Mouse (Mus musculus) heart, embryonic 10.5 days (tissue): Measurements from ENCODE around the gene Tmem132b. TPM values are rescaled to one million over a fixed set of nuclear protein-coding genes. Genes with fewer than 3 reads are reported as not detected.

Source experiments
- DNase-seq: peaks from one replicate; pipeline ENCODE4 v3.0.0-alpha.2; 2017; ENCODE audit warnings: low spot score
- H3K27ac ChIP-seq: fragments of 300-500 bp; sonication (generic); 2 replicates; pipeline ENCODE4 v1.5.1; 2016; ENCODE audit warnings: mild to moderate bottlenecking
- H3K27me3 ChIP-seq: fragments of 300-500 bp; sonication (generic); 2 replicates; pipeline ENCODE4 v1.6.1; 2016; ENCODE audit warnings: mild to moderate bottlenecking; ENCODE audit not compliant: poor library complexity, insufficient read depth, severe bottlenecking
- H3K36me3 ChIP-seq: fragments of 300-500 bp; sonication (generic); 2 replicates; pipeline ENCODE4 v1.6.1; 2016; ENCODE audit warnings: mild to moderate bottlenecking, moderate library complexity
- H3K4me1 ChIP-seq: fragments of 300-500 bp; sonication (generic); 2 replicates; pipeline ENCODE4 v1.6.1; 2016; ENCODE audit warnings: mild to moderate bottlenecking
- H3K4me3 ChIP-seq: fragments of 300-500 bp; sonication (generic); 2 replicates; pipeline ENCODE4 v1.5.1; 2016; ENCODE audit warnings: mild to moderate bottlenecking, moderate library complexity
- H3K9me3 ChIP-seq: fragments of 300-500 bp; sonication (generic); 2 replicates; pipeline ENCODE4 v1.6.1; 2016; ENCODE audit warnings: mild to moderate bottlenecking, moderate library complexity
- WGBS: fragments of 180-500 bp; shearing (Covaris S2); methylation state at CpG from one replicate; pipeline ENCODE4 v1.1.7; 2016; 5-methylcytosine and 5-hydroxymethylcytosine counted together
- polyA plus RNA-seq: library from polyadenylated mRNA; unstranded; fragments of >200 nt; fragmentation: Nextera tagmentation; extraction: Ambion mirVana; gene quantifications from 2 replicates; pipeline ENCODE4 v1.2.1, GENCODE M21; 2016

The Tmem132b gene
- polyA plus RNA-seq, 1 experiment from 2014 or later: not detected

GRCm38 (mm10) chr5:125780332-125780731 lies 248.8 kb downstream of the Tmem132b start:
- H3K9me3 ChIP-seq: peaks cover 12% of the 10 kb centered on the region; the same call in 1 of the 2 replicates
- WGBS: 77% methylated on average over 1 of the region's 1 CpGs

GRCm38 (mm10) chr5:125792643-125793042 lies 261.1 kb downstream of the Tmem132b start:
- H3K36me3 ChIP-seq: no peaks in the 10 kb centered on the region
- no peaks in the 10 kb centered on the region for H3K27me3 ChIP-seq
- no peak for DNase-seq
- H3K4me1 ChIP-seq: no peaks in the 10 kb centered on the region
- H3K9me3 ChIP-seq: 0 out of 2 replicates have a peak, but pooled peaks cover 3% of the 10 kb centered on the region
- H3K27ac ChIP-seq: no peak overlapping the region
- WGBS: 79% methylated on average over 1 of the region's 1 CpGs
- H3K4me3 ChIP-seq: no peak overlapping the region

More at GRCm38 (mm10) chr5:125780332-125780731, 248.8 kb downstream of the Tmem132b start:
- Histone ChIP-seq H3K27ac (no peak overlapping the region), H3K4me3 (no peak overlapping the region), H3K27me3 (no peaks in the 10 kb centered on the region), H3K4me1 (no peaks in the 10 kb centered on the region), H3K36me3 (no peaks in the 10 kb centered on the region)
- no peak for DNase-seq

- no peak for DNase-seq
- no peak overlapping the region for H3K4me3 ChIP-seq
- WGBS: 39% methylated on average over 1 of the region's 1 CpGs
- H3K36me3 ChIP-seq: no peaks in the 10 kb centered on the region
- no peak overlapping the region for H3K27ac ChIP-seq
- H3K27me3 ChIP-seq: no peaks in the 10 kb centered on the region
- no peaks in the 10 kb centered on the region for H3K9me3 ChIP-seq
- no peaks in the 10 kb centered on the region for H3K4me1 ChIP-seq
Measured at GRCm38 (mm10) chr5:125794318-125794717, 262.7 kb downstream of the Tmem132b start.

GRCm38 (mm10) chr5:125799622-125800021 lies 268.0 kb downstream of the Tmem132b start:
- Histone ChIP-seq H3K9me3 (no peaks in the 10 kb centered on the region), H3K36me3 (no peaks in the 10 kb centered on the region), H3K27ac (no peak overlapping the region), H3K4me3 (no peak overlapping the region), H3K4me1 (no peaks in the 10 kb centered on the region), H3K27me3 (no peaks in the 10 kb centered on the region)
- 33% methylated on average over 5 of the region's 5 CpGs for WGBS
- no peak for DNase-seq

- no peaks in the 10 kb centered on the region for H3K36me3 ChIP-seq
- H3K27me3 ChIP-seq: no peaks in the 10 kb centered on the region
- H3K4me1 ChIP-seq: no peaks in the 10 kb centered on the region
- no peak overlapping the region for H3K4me3 ChIP-seq
- H3K9me3 ChIP-seq: no peaks in the 10 kb centered on the region
- no peak for DNase-seq
- H3K27ac ChIP-seq: no peak overlapping the region
- WGBS: 13% methylated on average over 11 of the region's 11 CpGs
Measured at GRCm38 (mm10) chr5:125800025-125800424, 268.5 kb downstream of the Tmem132b start.

- Histone ChIP-seq H3K4me1 (no peaks in the 10 kb centered on the region), H3K27ac (no peak overlapping the region), H3K27me3 (no peaks in the 10 kb centered on the region), H3K4me3 (no peak overlapping the region), H3K9me3 (no peaks in the 10 kb centered on the region), H3K36me3 (no peaks in the 10 kb centered on the region)
- 85% methylated on average over 7 of the region's 7 CpGs for WGBS
- DNase-seq: no peak
Measured at GRCm38 (mm10) chr5:125802801-125803200, 271.2 kb downstream of the Tmem132b start.

- no peaks in the 10 kb centered on the region for H3K9me3 ChIP-seq
- 66% methylated on average over 5 of the region's 5 CpGs for WGBS
- no peaks in the 10 kb centered on the region for H3K27me3 ChIP-seq
- no peak overlapping the region for H3K4me3 ChIP-seq
- no peaks in the 10 kb centered on the region for H3K36me3 ChIP-seq
- H3K4me1 ChIP-seq: no peaks in the 10 kb centered on the region
- H3K27ac ChIP-seq: no peak overlapping the region
- DNase-seq: no peak
Measured at GRCm38 (mm10) chr5:125805327-125805726, 273.8 kb downstream of the Tmem132b start.

- Histone ChIP-seq H3K9me3 (no peaks in the 10 kb centered on the region), H3K36me3 (no peaks in the 10 kb centered on the region), H3K27ac (no peak overlapping the region), H3K27me3 (no peaks in the 10 kb centered on the region), H3K4me1 (no peaks in the 10 kb centered on the region), H3K4me3 (no peak overlapping the region)
- 77% methylated on average over 5 of the region's 5 CpGs for WGBS
- no peak for DNase-seq
Measured at GRCm38 (mm10) chr5:125807861-125808260, 276.3 kb downstream of the Tmem132b start.

GRCm38 (mm10) chr5:125829342-125829741 lies 297.8 kb downstream of the Tmem132b start:
- H3K27ac ChIP-seq: no peak overlapping the region
- H3K4me3 ChIP-seq: no peak overlapping the region
- no peaks in the 10 kb centered on the region for H3K36me3 ChIP-seq
- no peaks in the 10 kb centered on the region for H3K27me3 ChIP-seq
- no peaks in the 10 kb centered on the region for H3K4me1 ChIP-seq
- DNase-seq: no peak
- peaks cover 2% of the 10 kb centered on the region for H3K9me3 ChIP-seq
- 70% methylated on average over 3 of the region's 3 CpGs for WGBS

- Histone ChIP-seq H3K27ac (no peak overlapping the region), H3K4me3 (no peak overlapping the region), H3K9me3 (peaks cover 4% of the 10 kb centered on the region), H3K36me3 (no peaks in the 10 kb centered on the region), H3K4me1 (no peaks in the 10 kb centered on the region), H3K27me3 (no peaks in the 10 kb centered on the region)
- no peak for DNase-seq
- WGBS: 69% methylated on average over 1 of the region's 1 CpGs
Measured at GRCm38 (mm10) chr5:125835890-125836289, 304.3 kb downstream of the Tmem132b start.

- 78% methylated on average over 5 of the region's 5 CpGs for WGBS
- H3K27ac ChIP-seq: no peak overlapping the region
- H3K36me3 ChIP-seq: no peaks in the 10 kb centered on the region
- H3K9me3 ChIP-seq: peaks cover 4% of the 10 kb centered on the region
- DNase-seq: no peak
- no peak overlapping the region for H3K4me3 ChIP-seq
- no peaks in the 10 kb centered on the region for H3K27me3 ChIP-seq
- H3K4me1 ChIP-seq: no peaks in the 10 kb centered on the region
Measured at GRCm38 (mm10) chr5:125836761-125837160, 305.2 kb downstream of the Tmem132b start.

Other genes with a start within 250 kb of the Tmem132b start
- gene Scarb1, start 190.7 kb upstream of the Tmem132b start, polyA plus RNA-seq: 73.1 and 94.3 TPM in 2 replicates
- gene Gm10382, start 142.5 kb upstream of the Tmem132b start, polyA plus RNA-seq: 0.34 and 0.67 TPM in 2 replicates
- 921 and 966 TPM in 2 replicates for gene Ubc, start 141.6 kb upstream of the Tmem132b start, polyA plus RNA-seq
- gene Dhx37, start 97.7 kb upstream of the Tmem132b start, polyA plus RNA-seq: 15.9 and 18.7 TPM in 2 replicates
- 45.6 and 52.9 TPM in 2 replicates for gene Bri3bp, start 90.2 kb upstream of the Tmem132b start, polyA plus RNA-seq
- 24.2 and 30.1 TPM in 2 replicates for gene Aacs, start 56.0 kb upstream of the Tmem132b start, polyA plus RNA-seq